Mouse (Mus musculus): ENCODE results near the gene Scgb1b27. TPM values are rescaled to one million over a fixed set of nuclear protein-coding genes. Genes with fewer than 3 reads are reported as not detected.

The Scgb1b27 gene
- total and polyA plus RNA-seq, 3 experiments, result not detected

Other genes with a start within 250 kb of the Scgb1b27 start
- not detected for gene Scgb2b26, start 76.4 kb upstream of the Scgb1b27 start, total RNA-seq (2021)
- gene Scgb2b26, start 76.4 kb upstream of the Scgb1b27 start, polyA plus RNA-seq (2012; rRNA removed), result not detected in 2 replicates
- not detected for gene Scgb2b27, start 7.5 kb upstream of the Scgb1b27 start, total RNA-seq (2021)
- not detected in 2 replicates for gene Scgb2b27, start 7.5 kb upstream of the Scgb1b27 start, polyA plus RNA-seq (2012; rRNA removed)
- gene Scgb1b30, start 73.9 kb downstream of the Scgb1b27 start, total RNA-seq (2021), result not detected
- gene Scgb1b30, start 73.9 kb downstream of the Scgb1b27 start, polyA plus RNA-seq (2012; rRNA removed), result not detected in 2 replicates
- gene Wtip, start 111.8 kb downstream of the Scgb1b27 start, total RNA-seq (2021), result 10 to 100 TPM in 1 of 2 experiments, 1 to 10 TPM in 1; 9.7 to 10.6 TPM
- gene Wtip, start 111.8 kb downstream of the Scgb1b27 start, polyA plus RNA-seq (2012; rRNA removed), result 12.1 and 16.8 TPM in 2 replicates
- 10 to 100 TPM; 29.9 to 32.9 TPM for gene Uba2, start 148.1 kb downstream of the Scgb1b27 start, total RNA-seq (2021)
- 19.5 and 38.6 TPM in 2 replicates for gene Uba2, start 148.1 kb downstream of the Scgb1b27 start, polyA plus RNA-seq (2012; rRNA removed)
- gene Pdcd2l, start 175.2 kb downstream of the Scgb1b27 start, total RNA-seq (2021), result 10 to 100 TPM; 14.8 to 20.6 TPM
- 18.8 and 30.0 TPM in 2 replicates for gene Pdcd2l, start 175.2 kb downstream of the Scgb1b27 start, polyA plus RNA-seq (2012; rRNA removed)
- 100 to 1,000 TPM; 480 to 591 TPM for gene Gpi1, start 208.9 kb downstream of the Scgb1b27 start, total RNA-seq (2021)
- gene Gpi1, start 208.9 kb downstream of the Scgb1b27 start, polyA plus RNA-seq (2012; rRNA removed), result 442 and 488 TPM in 2 replicates
- gene Gm6096, start 229.6 kb downstream of the Scgb1b27 start, total RNA-seq (2021), result not detected
- not detected in 2 replicates for gene Gm6096, start 229.6 kb downstream of the Scgb1b27 start, polyA plus RNA-seq (2012; rRNA removed)